Mouse (Mus musculus) heart, embryonic 10.5 days (tissue): ENCODE measurements around the gene Mapk8ip3. TPM values are rescaled to one million over a fixed set of nuclear protein-coding genes. Genes with fewer than 3 reads are reported as not detected.

Source experiments
- DNase-seq: peaks from one replicate; pipeline ENCODE4 v3.0.0-alpha.2; 2017; ENCODE audit warnings: low spot score
- H3K27ac ChIP-seq: fragments of 300-500 bp; sonication (generic); 2 replicates; pipeline ENCODE4 v1.5.1; 2016; ENCODE audit warnings: mild to moderate bottlenecking
- H3K27me3 ChIP-seq: fragments of 300-500 bp; sonication (generic); 2 replicates; pipeline ENCODE4 v1.6.1; 2016; ENCODE audit warnings: mild to moderate bottlenecking; ENCODE audit not compliant: poor library complexity, insufficient read depth, severe bottlenecking
- H3K36me3 ChIP-seq: fragments of 300-500 bp; sonication (generic); 2 replicates; pipeline ENCODE4 v1.6.1; 2016; ENCODE audit warnings: mild to moderate bottlenecking, moderate library complexity
- H3K4me1 ChIP-seq: fragments of 300-500 bp; sonication (generic); 2 replicates; pipeline ENCODE4 v1.6.1; 2016; ENCODE audit warnings: mild to moderate bottlenecking
- H3K4me3 ChIP-seq: fragments of 300-500 bp; sonication (generic); 2 replicates; pipeline ENCODE4 v1.5.1; 2016; ENCODE audit warnings: mild to moderate bottlenecking, moderate library complexity
- H3K9me3 ChIP-seq: fragments of 300-500 bp; sonication (generic); 2 replicates; pipeline ENCODE4 v1.6.1; 2016; ENCODE audit warnings: mild to moderate bottlenecking, moderate library complexity
- WGBS: fragments of 180-500 bp; shearing (Covaris S2); methylation state at CpG from one replicate; pipeline ENCODE4 v1.1.7; 2016; 5-methylcytosine and 5-hydroxymethylcytosine counted together
- polyA plus RNA-seq: library from polyadenylated mRNA; unstranded; fragments of >200 nt; fragmentation: Nextera tagmentation; extraction: Ambion mirVana; gene quantifications from 2 replicates; pipeline ENCODE4 v1.2.1, GENCODE M21; 2016

The Mapk8ip3 gene
- polyA plus RNA-seq, 1 experiment from 2014 or later: 36.3 TPM

DNA sequence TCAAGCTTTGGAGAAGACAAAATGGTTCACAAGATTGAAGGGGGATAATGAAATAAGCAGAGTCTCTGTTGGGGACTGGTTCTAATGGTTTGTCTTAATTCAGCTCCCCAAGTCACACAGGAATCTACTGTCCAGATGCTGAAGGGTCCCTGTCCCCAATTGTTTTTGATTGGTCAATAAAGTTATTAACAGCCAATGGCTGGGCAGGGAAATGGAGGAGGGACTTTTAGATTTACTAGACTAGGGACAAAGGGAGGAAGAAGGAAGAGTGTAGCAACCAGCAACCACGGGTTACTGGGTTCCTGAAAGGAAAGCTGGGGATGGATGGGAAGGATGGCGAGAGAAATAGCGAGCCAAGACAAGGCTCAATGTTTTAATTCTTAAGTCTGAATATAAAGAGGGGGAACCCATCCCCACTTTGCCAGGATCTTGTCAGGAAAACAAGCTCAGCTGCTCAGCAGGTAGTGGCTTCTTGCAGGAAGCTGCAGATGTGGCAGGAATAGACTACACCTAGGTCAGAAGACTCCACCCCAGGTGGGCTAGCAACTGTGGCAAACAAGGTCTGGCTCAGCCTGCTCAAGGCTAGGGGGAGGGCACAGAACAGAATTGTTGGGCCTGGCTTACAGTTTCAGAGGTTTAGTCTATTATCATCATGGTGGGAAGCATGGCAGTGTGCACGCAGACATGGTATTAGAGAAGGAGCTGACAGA, 62.9 kb downstream of the Mapk8ip3 start:
- WGBS: 45% methylated on average over 4 of the region's 4 CpGs
- Histone ChIP-seq H3K4me1 (peaks cover 11% of the 10 kb centered on the region), H3K4me3 (no peak overlapping the region), H3K9me3 (no peaks in the 10 kb centered on the region), H3K27ac (no peak overlapping the region), H3K27me3 (no peaks in the 10 kb centered on the region), H3K36me3 (no peaks in the 10 kb centered on the region)
- no peak for DNase-seq

DNA sequence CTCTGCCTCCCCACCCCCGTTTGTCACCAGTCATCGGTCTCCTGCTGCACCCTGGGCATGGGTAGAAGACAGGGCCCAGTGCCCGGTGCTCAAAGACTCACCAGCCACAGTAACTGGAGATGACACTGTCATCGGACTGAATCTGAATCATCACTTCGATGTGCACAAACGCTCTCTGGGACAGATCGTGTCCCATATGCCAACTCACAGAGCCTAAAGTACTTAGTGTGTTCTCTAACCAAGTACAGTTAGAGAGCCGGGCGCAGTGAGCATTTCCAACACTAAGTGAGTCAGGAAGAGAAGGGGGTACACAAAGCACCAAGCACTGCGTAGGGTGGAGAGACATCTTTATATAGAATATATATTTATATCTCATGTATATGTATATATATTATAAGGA, 68.9 kb downstream of the Mapk8ip3 start:
- Histone ChIP-seq H3K9me3 (no peaks in the 10 kb centered on the region), H3K36me3 (peaks cover 14% of the 10 kb centered on the region), H3K4me3 (no peak overlapping the region), H3K27ac (no peak overlapping the region), H3K4me1 (no peaks in the 10 kb centered on the region), H3K27me3 (no peaks in the 10 kb centered on the region)
- DNase-seq: no peak
- 91% methylated on average over 10 of the region's 10 CpGs for WGBS

- H3K9me3 ChIP-seq: no peaks in the 10 kb centered on the region
- H3K27me3 ChIP-seq: no peaks in the 10 kb centered on the region
- no peaks in the 10 kb centered on the region for H3K4me1 ChIP-seq
- 80% methylated on average over 8 of the region's 8 CpGs for WGBS
- H3K36me3 ChIP-seq: peaks cover 33% of the 10 kb centered on the region
- H3K4me3 ChIP-seq: no peak within 1 kb of the TSS
- DNase-seq: no peak
- no peak within 1 kb of the TSS for H3K27ac ChIP-seq
Measured at GRCm38 (mm10) chr17:24865776-24866175, 71.0 kb downstream of the Mapk8ip3 start, which contains the start of gene Igfals. Gene Igfals, plus strand, starts transcription at chr17:24865997.

DNA sequence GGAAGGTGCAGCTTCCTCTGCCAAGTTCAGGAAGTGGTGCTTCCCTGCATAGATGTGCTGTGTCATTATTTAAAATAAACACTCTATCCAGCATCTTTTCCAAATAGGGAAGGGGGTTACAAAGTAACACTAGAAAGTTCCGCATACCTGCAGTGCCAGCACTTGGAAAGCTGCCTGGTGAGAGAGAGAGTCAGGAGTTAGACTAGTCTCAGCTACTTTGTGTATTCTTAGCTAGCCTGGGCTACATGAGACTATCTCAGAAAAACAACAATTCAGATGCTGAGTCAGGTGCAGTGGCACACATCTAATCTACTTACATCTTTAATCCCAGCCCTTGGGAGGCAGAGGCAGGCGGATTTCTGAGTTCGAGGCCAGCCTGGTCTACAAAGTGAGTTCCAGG, 75.0 kb downstream of the Mapk8ip3 start:
- DNase-seq: no peak
- H3K36me3 ChIP-seq: peaks cover 51% of the 10 kb centered on the region
- H3K4me1 ChIP-seq: no peaks in the 10 kb centered on the region
- no peaks in the 10 kb centered on the region for H3K9me3 ChIP-seq
- H3K27me3 ChIP-seq: no peaks in the 10 kb centered on the region
- WGBS: 87% methylated on average over 3 of the region's 3 CpGs
- H3K27ac ChIP-seq: no peak overlapping the region
- no peak overlapping the region for H3K4me3 ChIP-seq

DNA sequence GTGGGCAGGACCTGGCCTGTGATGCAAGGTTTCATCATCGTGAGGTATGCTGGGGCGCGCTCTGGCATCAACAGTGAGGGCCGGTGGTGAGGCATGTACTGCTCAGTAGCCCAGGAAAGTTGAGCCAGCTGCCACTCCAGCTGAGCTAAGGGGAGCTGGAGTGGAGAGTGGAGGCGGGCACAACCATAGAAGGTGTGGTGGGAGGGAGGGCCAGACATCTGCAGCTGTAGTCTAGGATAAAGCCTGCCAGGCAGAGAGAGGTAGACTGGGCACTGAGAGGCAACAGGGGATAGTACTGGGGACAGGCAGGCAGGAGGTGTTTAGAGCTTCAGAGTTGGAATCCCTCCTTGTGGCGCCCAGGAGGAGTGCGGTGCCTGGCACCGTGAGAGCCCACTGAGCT, 76.7 kb downstream of the Mapk8ip3 start:
- Histone ChIP-seq H3K27me3 (no peaks in the 10 kb centered on the region), H3K9me3 (no peaks in the 10 kb centered on the region), H3K4me1 (no peaks in the 10 kb centered on the region), H3K27ac (no peak overlapping the region), H3K36me3 (peaks cover 54% of the 10 kb centered on the region; the same call in 1 of the 2 replicates), H3K4me3 (no peak overlapping the region)
- WGBS: 81% methylated on average over 8 of the region's 8 CpGs
- DNase-seq: no peak

DNA sequence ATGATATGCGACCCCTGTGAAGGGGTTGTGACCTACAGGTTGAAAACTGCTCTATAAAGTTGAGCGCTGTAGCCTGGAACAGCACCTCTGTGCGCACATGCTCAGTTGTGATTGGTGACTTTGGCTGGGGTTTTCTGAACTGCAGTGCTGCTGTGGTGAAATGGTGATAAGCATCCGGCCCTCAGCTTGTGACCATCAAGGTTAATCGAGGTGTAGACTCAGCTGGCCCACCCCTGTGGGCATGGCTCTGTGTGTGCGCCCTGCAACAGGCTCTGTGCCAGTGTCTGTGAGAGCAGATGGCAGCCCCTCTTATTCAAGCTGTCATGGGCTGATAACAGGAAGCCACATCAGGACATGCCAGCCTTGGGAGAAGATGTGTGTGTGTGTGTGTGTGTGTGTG, 77.8 kb downstream of the Mapk8ip3 start:
- Histone ChIP-seq H3K36me3 (peaks cover 57% of the 10 kb centered on the region; the same call in 1 of the 2 replicates), H3K4me1 (no peaks in the 10 kb centered on the region), H3K27ac (no peak overlapping the region), H3K9me3 (no peaks in the 10 kb centered on the region), H3K27me3 (no peaks in the 10 kb centered on the region), H3K4me3 (no peak overlapping the region)
- 85% methylated on average over 6 of the region's 6 CpGs for WGBS
- no peak for DNase-seq

- 80% methylated on average over 8 of the region's 8 CpGs for WGBS
- H3K4me1 ChIP-seq: no peaks in the 10 kb centered on the region
- no peak overlapping the region for H3K27ac ChIP-seq
- no peak overlapping the region for H3K4me3 ChIP-seq
- no peak for DNase-seq
- no peaks in the 10 kb centered on the region for H3K27me3 ChIP-seq
- H3K36me3 ChIP-seq: peaks cover 64% of the 10 kb centered on the region; the same call in 1 of the 2 replicates
- H3K9me3 ChIP-seq: no peaks in the 10 kb centered on the region
Measured at GRCm38 (mm10) chr17:24857831-24858470, 78.8 kb downstream of the Mapk8ip3 start.

DNA sequence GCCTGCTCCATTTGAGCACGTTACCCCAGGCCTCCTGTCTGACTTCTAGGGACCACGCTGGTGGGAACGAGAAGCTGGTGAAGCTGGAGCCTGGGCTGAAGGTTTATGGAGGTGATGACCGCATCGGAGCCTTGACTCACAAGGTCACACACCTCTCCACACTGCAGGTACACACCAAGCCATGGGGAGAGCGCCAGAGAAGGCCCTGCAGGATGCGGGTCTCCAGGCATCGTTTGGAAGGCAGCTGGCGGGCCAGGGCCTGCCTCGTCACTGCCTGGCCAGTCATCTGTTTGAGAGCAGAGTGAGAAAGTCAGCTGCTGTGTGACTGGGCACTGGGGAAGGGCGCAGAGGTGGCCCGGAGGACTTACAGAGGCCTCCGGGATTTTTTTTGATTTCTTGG, 80.2 kb downstream of the Mapk8ip3 start:
- Histone ChIP-seq H3K4me3 (no peak overlapping the region), H3K27me3 (peaks cover 3% of the 10 kb centered on the region), H3K9me3 (no peaks in the 10 kb centered on the region), H3K36me3 (peaks cover 55% of the 10 kb centered on the region; the same call in 1 of the 2 replicates), H3K27ac (no peak overlapping the region), H3K4me1 (peaks cover under 1% of the 10 kb centered on the region; the same call in 1 of the 2 replicates)
- 87% methylated on average over 13 of the region's 13 CpGs for WGBS
- no peak for DNase-seq

DNA sequence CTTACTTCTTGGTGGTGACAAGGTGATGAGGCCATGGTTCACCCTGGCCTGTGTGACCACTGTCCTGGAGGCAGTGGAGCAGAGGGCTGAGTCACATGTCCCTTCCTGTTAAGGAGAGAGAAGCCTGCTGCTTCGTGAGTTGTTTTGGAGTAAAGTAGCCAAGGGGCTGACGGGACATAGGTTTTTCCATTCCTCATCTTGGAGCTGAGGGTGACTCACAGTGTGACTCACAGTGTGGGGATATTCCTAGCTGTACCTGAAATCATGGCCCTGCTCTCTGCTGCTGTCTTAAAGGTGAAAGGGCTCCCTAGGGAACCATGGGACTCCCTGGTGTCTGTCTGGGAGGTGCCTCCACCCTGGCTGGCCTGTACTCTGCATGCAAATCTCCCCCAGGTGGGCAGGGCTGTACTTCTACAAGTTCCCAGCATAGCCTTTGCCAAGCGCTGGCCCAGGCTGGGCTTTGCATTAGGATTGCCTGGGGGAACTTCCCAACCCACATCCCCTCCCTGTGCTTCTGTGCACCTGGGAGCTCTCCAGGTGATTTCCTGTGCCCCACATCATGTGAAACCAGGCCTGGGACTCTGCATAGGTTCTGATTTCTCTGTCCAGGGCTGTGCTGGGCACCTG, 80.8 kb downstream of the Mapk8ip3 start:
- no peaks in the 10 kb centered on the region for H3K9me3 ChIP-seq
- WGBS: 62% methylated on average over 3 of the region's 3 CpGs
- peaks cover 10% of the 10 kb centered on the region for H3K27me3 ChIP-seq
- H3K36me3 ChIP-seq: peaks cover 49% of the 10 kb centered on the region; the same call in 1 of the 2 replicates
- no peak overlapping the region for H3K27ac ChIP-seq
- DNase-seq: no peak
- H3K4me1 ChIP-seq: peaks cover 6% of the 10 kb centered on the region
- no peak overlapping the region for H3K4me3 ChIP-seq

DNA sequence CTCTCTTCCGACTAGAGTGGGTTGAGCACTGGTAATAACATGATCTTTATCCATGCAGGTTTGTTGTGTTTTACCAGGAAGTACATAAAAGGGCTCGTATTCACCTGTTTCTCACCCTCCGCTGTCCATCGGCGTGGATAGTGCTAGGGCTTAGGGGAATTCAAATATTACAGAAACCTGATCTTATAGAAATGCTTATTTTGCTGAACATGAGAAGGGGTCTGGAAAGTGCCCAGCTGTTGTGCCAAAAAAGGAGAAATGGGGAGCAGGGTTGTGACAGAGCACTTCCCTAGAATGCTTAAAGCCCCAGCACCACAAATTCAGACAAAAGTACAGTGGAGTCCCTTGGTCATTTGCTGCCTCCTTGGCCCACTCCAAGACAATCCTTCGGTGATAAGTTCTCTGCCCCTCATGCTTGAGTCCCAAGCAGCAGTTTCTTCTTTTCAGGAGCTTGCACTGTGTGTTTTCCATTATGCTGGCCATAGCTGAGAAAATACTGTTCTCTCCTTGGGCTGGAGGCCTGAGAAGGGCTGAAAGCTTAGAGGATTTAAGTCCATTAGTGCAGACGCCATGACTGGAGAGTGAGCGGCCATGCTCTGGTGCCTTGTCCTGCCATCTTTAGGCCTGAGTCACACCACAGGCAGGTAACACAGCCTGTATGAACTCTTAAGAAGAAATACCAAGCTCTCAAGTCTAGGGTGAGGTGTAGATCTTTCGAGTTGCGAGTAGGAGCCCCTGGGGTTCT, 85.2 kb downstream of the Mapk8ip3 start:
- peaks cover 21% of the 10 kb centered on the region for H3K4me1 ChIP-seq
- no peak for DNase-seq
- H3K27me3 ChIP-seq: peaks cover 11% of the 10 kb centered on the region
- peak overlapping the region; percentile 85 for H3K4me3 ChIP-seq
- H3K36me3 ChIP-seq: peaks cover 27% of the 10 kb centered on the region; the same call in 1 of the 2 replicates
- no peaks in the 10 kb centered on the region for H3K9me3 ChIP-seq
- 79% methylated on average over 10 of the region's 10 CpGs for WGBS
- H3K27ac ChIP-seq: no peak overlapping the region

DNA sequence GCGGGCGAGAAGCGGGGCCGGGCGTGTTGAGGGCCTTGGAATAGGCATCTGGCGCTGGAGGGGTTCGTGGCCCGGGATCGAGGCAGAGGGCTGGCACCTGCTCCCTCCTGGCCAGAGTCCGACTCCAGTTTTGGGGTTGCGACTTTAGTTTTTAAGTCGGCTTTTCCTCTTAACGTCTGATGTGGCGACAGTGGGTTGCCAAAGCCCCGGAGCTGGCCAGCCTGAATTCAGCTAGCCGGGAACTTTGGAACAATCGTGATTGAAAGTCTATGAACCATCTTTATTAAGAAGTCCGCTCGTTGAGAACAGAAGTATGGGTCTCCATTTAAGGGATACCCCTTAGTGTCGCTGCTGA, 86.0 kb downstream of the Mapk8ip3 start:
- 1% methylated on average over 20 of the region's 20 CpGs for WGBS
- H3K9me3 ChIP-seq: no peaks in the 10 kb centered on the region
- H3K4me1 ChIP-seq: peaks cover 21% of the 10 kb centered on the region
- DNase-seq: no peak
- peak overlapping the region; percentile 85 for H3K4me3 ChIP-seq
- H3K27ac ChIP-seq: peak overlapping the region; percentile 96
- peaks cover 11% of the 10 kb centered on the region for H3K27me3 ChIP-seq
- H3K36me3 ChIP-seq: peaks cover 20% of the 10 kb centered on the region; the same call in 1 of the 2 replicates

GRCm38 (mm10) chr17:24850065-24850772, 86.6 kb downstream of the Mapk8ip3 start, which contains the start of gene Fahd1:
Gene Fahd1, minus strand, starts transcription at chr17:24850364.
- peaks cover 21% of the 10 kb centered on the region for H3K4me1 ChIP-seq
- H3K36me3 ChIP-seq: peaks cover 19% of the 10 kb centered on the region; the same call in 1 of the 2 replicates
- peaks cover 11% of the 10 kb centered on the region for H3K27me3 ChIP-seq
- peak within 1 kb of the TSS; percentile 96 for H3K27ac ChIP-seq
- peak; percentile 99 for DNase-seq
- H3K9me3 ChIP-seq: no peaks in the 10 kb centered on the region
- 0% methylated on average over 58 of the region's 58 CpGs for WGBS
- H3K4me3 ChIP-seq: peak within 1 kb of the TSS; percentile 85
